Mouse (Mus musculus) embryo, embryonic 10.5 days (tissue): ENCODE data around the gene Daam1.

Experiments used
- DNase-seq: peaks from one replicate; pipeline ENCODE4 v3.0.0-alpha.2; 2015; ENCODE audit warnings: low spot score

The Daam1 gene

GRCm38 (mm10) chr12:71830607-71831257, at the start of gene Daam1:
Gene Daam1, plus strand, starts transcription at chr12:71831078.
- peak; percentile 98 for DNase-seq

DNA sequence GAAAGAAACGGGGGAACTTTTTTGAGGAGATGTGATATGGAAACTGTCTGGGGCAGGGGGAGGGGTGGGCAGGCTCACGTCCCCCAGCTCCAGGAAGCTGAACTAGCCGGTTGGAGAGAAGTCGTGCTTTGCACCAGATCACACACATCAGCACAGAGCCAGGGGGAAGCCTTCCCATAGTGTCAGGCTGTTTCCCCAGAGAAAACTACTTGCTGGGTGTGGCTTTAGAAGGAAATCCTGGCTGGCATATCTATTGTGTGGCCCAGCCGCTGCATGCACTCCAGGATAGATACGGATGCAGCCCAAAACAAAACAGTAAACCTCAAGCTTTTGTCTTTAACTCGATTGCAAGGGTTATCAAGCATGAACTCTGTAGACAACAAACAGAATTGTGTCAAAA, 49.7 kb upstream of the Daam1 start:
- DNase-seq: no peak

- DNase-seq: no peak
Measured at GRCm38 (mm10) chr12:71783970-71784369, 46.9 kb upstream of the Daam1 start.

- DNase-seq: no peak
Measured at GRCm38 (mm10) chr12:71784666-71785255, 46.1 kb upstream of the Daam1 start.

GRCm38 (mm10) chr12:71786521-71786920, 44.4 kb upstream of the Daam1 start:
- DNase-seq: no peak

GRCm38 (mm10) chr12:71788791-71789190, 42.1 kb upstream of the Daam1 start:
- no peak for DNase-seq

- DNase-seq: no peak
Measured at GRCm38 (mm10) chr12:71790581-71790980, 40.3 kb upstream of the Daam1 start.

- no peak for DNase-seq
Measured at GRCm38 (mm10) chr12:71793114-71793513, 37.8 kb upstream of the Daam1 start.

GRCm38 (mm10) chr12:71795626-71796025, 35.3 kb upstream of the Daam1 start:
- no peak for DNase-seq

- peak; percentile 64 for DNase-seq
Measured at GRCm38 (mm10) chr12:71796517-71796916, 34.4 kb upstream of the Daam1 start.

GRCm38 (mm10) chr12:71807306-71807705, 23.6 kb upstream of the Daam1 start:
- DNase-seq: peak; percentile 9

- no peak for DNase-seq
Measured at GRCm38 (mm10) chr12:71808631-71809030, 22.2 kb upstream of the Daam1 start.

GRCm38 (mm10) chr12:71809550-71809949, 21.3 kb upstream of the Daam1 start:
- no peak for DNase-seq

GRCm38 (mm10) chr12:71812567-71812966, 18.3 kb upstream of the Daam1 start:
- DNase-seq: no peak

DNA sequence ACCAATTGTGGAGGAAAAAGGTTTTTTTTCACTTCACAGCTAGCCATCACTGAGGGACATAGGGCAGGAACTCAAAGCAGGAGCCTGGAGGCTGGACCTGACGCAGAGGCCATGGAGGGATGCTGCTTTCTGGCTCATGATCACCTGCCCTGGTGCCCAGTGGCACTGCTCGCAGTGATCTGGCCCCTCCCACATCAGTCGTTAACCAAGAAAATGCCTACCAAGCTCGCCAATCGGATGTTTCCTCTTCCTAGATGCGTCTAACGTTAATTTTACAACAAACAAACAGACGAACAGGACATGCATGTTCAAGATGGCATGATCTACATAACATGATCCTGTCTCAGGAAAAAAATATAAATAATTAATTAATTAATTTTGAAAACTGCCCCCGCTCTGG, 17.6 kb upstream of the Daam1 start:
- no peak for DNase-seq

DNA sequence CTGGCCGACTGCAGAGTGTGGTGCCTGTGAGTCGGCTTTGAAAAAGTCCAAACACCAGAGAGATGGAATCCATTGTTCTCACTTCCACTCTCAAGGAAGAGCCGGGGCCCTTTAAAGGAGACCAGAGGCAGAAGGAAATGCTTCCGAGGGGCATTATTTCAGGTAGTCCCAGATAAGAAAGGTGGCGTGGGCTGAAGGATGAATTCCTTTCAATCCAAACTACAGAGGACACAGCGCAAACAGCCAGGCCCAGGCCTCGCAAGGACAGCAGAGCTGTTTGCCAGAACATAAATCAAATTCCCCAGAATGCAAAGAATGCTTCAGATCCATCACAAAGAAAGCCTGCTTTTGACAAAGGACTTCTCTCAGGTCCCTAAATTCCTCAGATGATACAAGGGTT, 17.1 kb upstream of the Daam1 start:
- DNase-seq: no peak

DNA sequence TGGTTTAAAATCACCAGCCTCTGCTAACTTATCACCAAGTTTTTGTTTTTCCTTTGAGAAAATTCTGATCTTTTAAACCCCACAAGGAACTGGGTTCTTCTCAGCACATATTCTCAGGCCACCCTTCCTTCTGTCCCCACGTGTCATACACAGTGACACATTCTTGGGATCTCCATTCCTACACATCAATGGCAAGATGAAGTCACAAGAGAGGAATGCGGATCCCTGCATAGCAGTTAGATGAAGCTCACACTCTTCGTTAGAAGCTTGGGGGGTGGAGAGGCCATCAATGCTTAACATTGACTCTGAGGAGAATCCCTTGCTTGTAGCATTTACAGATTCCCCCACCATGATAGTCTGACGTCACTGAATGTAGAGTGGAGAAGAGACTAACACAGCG, 10.8 kb upstream of the Daam1 start:
- no peak for DNase-seq

DNA sequence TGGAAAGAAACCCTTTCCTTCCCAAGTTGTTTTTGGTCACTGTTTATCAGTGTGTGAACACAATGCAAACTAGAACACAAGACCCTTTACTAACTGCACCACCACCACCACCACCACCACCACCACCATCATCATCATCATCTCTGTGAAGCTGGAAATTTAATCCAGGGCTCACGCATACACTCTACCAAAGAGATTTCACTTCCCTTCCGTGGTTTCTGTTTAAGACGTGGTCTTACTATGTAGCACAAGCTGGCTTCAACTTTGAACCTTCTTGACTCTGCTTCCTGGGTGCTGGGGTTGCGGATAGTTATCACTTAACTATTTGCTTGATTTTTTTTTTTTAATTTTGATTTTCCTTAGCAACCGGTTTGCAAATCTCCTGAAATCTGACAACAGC, 9.6 kb upstream of the Daam1 start:
- no peak for DNase-seq

DNA sequence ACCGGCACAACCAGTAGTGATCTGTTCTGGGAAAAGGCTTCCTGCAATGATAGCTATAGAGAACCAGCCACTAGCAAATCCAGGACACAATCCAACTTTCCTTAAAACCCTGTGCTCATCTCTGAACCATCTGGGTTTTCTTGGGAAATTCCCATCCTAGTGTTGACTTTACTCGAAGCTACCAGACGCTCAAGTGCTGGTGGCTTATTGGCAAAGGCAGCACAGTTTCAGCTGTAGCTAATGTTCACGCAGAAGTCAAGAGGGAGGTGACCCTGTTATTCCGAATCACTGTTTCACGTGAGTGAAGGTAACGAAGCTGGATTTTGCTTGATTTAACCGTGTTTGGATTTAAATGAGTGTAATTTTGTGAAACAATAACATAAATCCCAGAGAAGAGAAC, 9.1 kb upstream of the Daam1 start:
- no peak for DNase-seq

DNA sequence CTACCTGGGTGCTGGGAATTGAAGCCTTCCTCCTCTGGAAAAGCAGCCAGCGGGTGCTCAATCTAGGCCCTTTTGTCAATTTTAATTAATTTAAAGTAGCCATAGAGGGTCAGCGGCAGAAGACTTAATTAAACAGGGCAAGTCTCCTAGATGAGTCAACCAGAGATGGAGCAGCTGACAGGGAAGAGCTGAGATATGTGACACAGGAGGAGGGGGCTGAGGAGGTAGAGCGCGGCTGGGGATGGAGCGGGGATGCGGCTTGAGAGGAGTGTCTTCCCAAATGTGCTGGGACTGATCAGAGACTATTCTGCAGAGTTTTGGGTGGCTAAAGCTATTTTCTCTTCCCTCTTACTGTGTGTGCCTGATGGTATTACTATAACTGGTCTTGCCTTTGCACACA, 6.0 kb upstream of the Daam1 start:
- no peak for DNase-seq

- no peak for DNase-seq
Measured at GRCm38 (mm10) chr12:71830139-71830538, 739 bp upstream of the Daam1 start.

- DNase-seq: no peak
Measured at GRCm38 (mm10) chr12:71831258-71832087, 595 bp downstream of the Daam1 start.

DNA sequence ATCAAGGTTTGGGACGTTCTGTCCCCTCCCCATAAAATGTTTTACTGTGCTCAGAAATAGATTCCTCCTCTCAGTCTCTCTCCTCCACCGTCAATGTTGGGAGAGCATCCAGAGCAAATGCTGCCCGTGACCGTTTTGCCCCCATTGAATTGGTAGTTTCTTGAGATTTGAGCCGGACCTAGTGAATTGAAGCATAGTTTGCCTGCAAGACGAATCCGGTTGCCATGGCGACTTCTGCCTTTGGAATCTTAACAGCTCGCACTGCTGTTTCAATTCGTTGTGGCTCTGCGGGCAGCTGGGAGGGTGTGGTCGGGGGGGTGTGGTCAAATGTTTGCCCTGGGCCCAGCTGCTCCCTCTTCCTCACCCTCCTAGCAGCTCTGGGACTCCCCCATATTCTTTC, 1.3 kb downstream of the Daam1 start:
- peak; percentile 95 for DNase-seq
